Mouse (Mus musculus): ENCODE results near the gene Cdc37. TPM values are rescaled to one million over a fixed set of nuclear protein-coding genes. Genes with fewer than 3 reads are reported as not detected.
A peak's percentile ranks its signal among the peaks of the same experiment; 100 is the strongest.

Cdc37 gene
- polyA plus RNA-seq, 1 experiment from 2014 or later = 215 TPM

GRCm38 (mm10) chr9:21165041-21165951 lies 15.5 kb upstream of the Cdc37 start, which contains the start of gene Pde4a:
Gene Pde4a (plus strand): TSS chr9:21165714.
- Histone ChIP-seq H3K27me3 (replicated peaks) (peaks cover 69% of the 10 kb centered on the region), H3K4me2 (peak within 1 kb of the TSS; percentile 69), H3K9me3 (no peaks in the 10 kb centered on the region), H3K9ac (peak within 1 kb of the TSS; percentile 28), H3K4me3 (peak within 1 kb of the TSS; percentile 45), H3K4me1 (peaks cover 38% of the 10 kb centered on the region), H3K27ac (no peak within 1 kb of the TSS), H3K36me3 (replicated peaks) (no peaks in the 10 kb centered on the region)
- peak; percentile 49 for ATAC-seq (replicated peaks)
- under 1% methylated on average over 80 of the region's 86 CpGs for WGBS

- H3K36me3 ChIP-seq (replicated peaks) = no peaks in the 10 kb centered on the region
- H3K27me3 ChIP-seq (replicated peaks) = peaks cover 69% of the 10 kb centered on the region
- no peak overlapping the region for H3K27ac ChIP-seq
- H3K9me3 ChIP-seq = no peaks in the 10 kb centered on the region
- H3K4me3 ChIP-seq = peak overlapping the region; percentile 14; the same call in 1 of the 2 replicates
- 2% methylated on average over 26 of the region's 26 CpGs for WGBS
- peak overlapping the region; percentile 36 for H3K4me2 ChIP-seq
- peaks cover 37% of the 10 kb centered on the region for H3K4me1 ChIP-seq
- no peak for ATAC-seq (replicated peaks)
- H3K9ac ChIP-seq = no peak overlapping the region
Observed at GRCm38 (mm10) chr9:21164072-21164471, 14.3 kb upstream of the Cdc37 start.

- Histone ChIP-seq H3K36me3 (replicated peaks) (no peaks in the 10 kb centered on the region), H3K4me2 (0 out of 2 replicates have a peak overlapping the region, but pooled peaks have one; percentile 36), H3K27ac (no peak overlapping the region), H3K9me3 (no peaks in the 10 kb centered on the region), H3K4me3 (no peak overlapping the region), H3K9ac (no peak overlapping the region), H3K27me3 (replicated peaks) (peaks cover 64% of the 10 kb centered on the region), H3K4me1 (peaks cover 33% of the 10 kb centered on the region)
- ATAC-seq (replicated peaks) = no peak
- WGBS = 36% methylated on average over 11 of the region's 11 CpGs
Observed at GRCm38 (mm10) chr9:21163086-21164050, 13.6 kb upstream of the Cdc37 start.

- Histone ChIP-seq H3K4me2 (peak overlapping the region; percentile 87), H3K9me3 (no peaks in the 10 kb centered on the region), H3K4me1 (peaks cover 31% of the 10 kb centered on the region), H3K36me3 (replicated peaks) (no peaks in the 10 kb centered on the region), H3K4me3 (peak overlapping the region; percentile 54), H3K27me3 (replicated peaks) (peaks cover 44% of the 10 kb centered on the region), H3K9ac (peak overlapping the region; percentile 65), H3K27ac (no peak overlapping the region)
- peak; percentile 62 for ATAC-seq (replicated peaks)
- under 1% methylated on average over 52 of the region's 52 CpGs for WGBS
Observed at GRCm38 (mm10) chr9:21161209-21161909, 11.6 kb upstream of the Cdc37 start.

GRCm38 (mm10) chr9:21154787-21155186 lies 5.0 kb upstream of the Cdc37 start:
- no peak overlapping the region for H3K4me2 ChIP-seq
- H3K4me3 ChIP-seq = no peak overlapping the region
- 0 out of 2 replicates have a peak, but pooled peaks cover 6% of the 10 kb centered on the region for H3K27me3 ChIP-seq (replicated peaks)
- H3K27ac ChIP-seq = no peak overlapping the region
- no peak for ATAC-seq (replicated peaks)
- H3K4me1 ChIP-seq = peaks cover 7% of the 10 kb centered on the region
- no peaks in the 10 kb centered on the region for H3K9me3 ChIP-seq
- H3K9ac ChIP-seq = no peak overlapping the region
- 85% methylated on average over 3 of the region's 3 CpGs for WGBS
- H3K36me3 ChIP-seq (replicated peaks) = no peaks in the 10 kb centered on the region

GRCm38 (mm10) chr9:21153833-21154232 lies 4.1 kb upstream of the Cdc37 start:
- Histone ChIP-seq H3K9ac (no peak overlapping the region), H3K4me2 (peak overlapping the region; percentile 42), H3K27me3 (replicated peaks) (0 out of 2 replicates have a peak, but pooled peaks cover 6% of the 10 kb centered on the region), H3K4me1 (peaks cover 12% of the 10 kb centered on the region), H3K27ac (no peak overlapping the region), H3K4me3 (no peak overlapping the region), H3K36me3 (replicated peaks) (no peaks in the 10 kb centered on the region), H3K9me3 (no peaks in the 10 kb centered on the region)
- no peak for ATAC-seq (replicated peaks)
- WGBS = 17% methylated on average over 5 of the region's 5 CpGs

- Histone ChIP-seq H3K9me3 (no peaks in the 10 kb centered on the region), H3K9ac (no peak overlapping the region)
- no peak for ATAC-seq (replicated peaks)
Observed at GRCm38 (mm10) chr9:21153331-21153730, 3.5 kb upstream of the Cdc37 start.

GRCm38 (mm10) chr9:21152715-21153114 lies 2.9 kb upstream of the Cdc37 start:
- Histone ChIP-seq H3K27ac (no peak overlapping the region), H3K4me2 (peak overlapping the region; percentile 42; the same call in 1 of the 2 replicates), H3K9ac (no peak overlapping the region), H3K4me1 (peaks cover 23% of the 10 kb centered on the region), H3K4me3 (0 out of 2 replicates have a peak overlapping the region, but pooled peaks have one; percentile 7), H3K9me3 (no peaks in the 10 kb centered on the region), H3K27me3 (replicated peaks) (0 out of 2 replicates have a peak, but pooled peaks cover 6% of the 10 kb centered on the region), H3K36me3 (replicated peaks) (no peaks in the 10 kb centered on the region)
- no peak for ATAC-seq (replicated peaks)
- WGBS = 6% methylated on average over 11 of the region's 11 CpGs

More at GRCm38 (mm10) chr9:21153331-21153730, 3.5 kb upstream of the Cdc37 start:
- 12% methylated on average over 12 of the region's 12 CpGs for WGBS
- 0 out of 2 replicates have a peak, but pooled peaks cover 6% of the 10 kb centered on the region for H3K27me3 ChIP-seq (replicated peaks)
- no peaks in the 10 kb centered on the region for H3K36me3 ChIP-seq (replicated peaks)
- H3K4me1 ChIP-seq = peaks cover 17% of the 10 kb centered on the region
- no peak overlapping the region for H3K27ac ChIP-seq
- peak overlapping the region; percentile 42 for H3K4me2 ChIP-seq
- H3K4me3 ChIP-seq = 0 out of 2 replicates have a peak overlapping the region, but pooled peaks have one; percentile 7

GRCm38 (mm10) chr9:21149077-21149653 lies 617 bp downstream of the Cdc37 start:
- 13% methylated on average over 7 of the region's 8 CpGs for WGBS
- H3K9ac ChIP-seq = peak overlapping the region; percentile 85
- H3K4me3 ChIP-seq = peak overlapping the region; percentile 86
- no peaks in the 10 kb centered on the region for H3K9me3 ChIP-seq
- peak overlapping the region; percentile 89 for H3K4me2 ChIP-seq
- no peak for ATAC-seq (replicated peaks)
- H3K27me3 ChIP-seq (replicated peaks) = 0 out of 2 replicates have a peak, but pooled peaks cover 6% of the 10 kb centered on the region
- H3K27ac ChIP-seq = peak overlapping the region; percentile 79
- peaks cover 37% of the 10 kb centered on the region for H3K4me1 ChIP-seq
- peaks cover 6% of the 10 kb centered on the region; the same call in 1 of the 2 replicates for H3K36me3 ChIP-seq (replicated peaks)

GRCm38 (mm10) chr9:21148427-21148826 lies 1.4 kb downstream of the Cdc37 start:
- Histone ChIP-seq H3K9me3 (no peaks in the 10 kb centered on the region), H3K4me2 (peak overlapping the region; percentile 89), H3K36me3 (replicated peaks) (peaks cover 6% of the 10 kb centered on the region; the same call in 1 of the 2 replicates), H3K4me1 (peaks cover 35% of the 10 kb centered on the region), H3K27me3 (replicated peaks) (0 out of 2 replicates have a peak, but pooled peaks cover 6% of the 10 kb centered on the region), H3K27ac (no peak overlapping the region), H3K9ac (peak overlapping the region; percentile 85; the same call in 1 of the 2 replicates), H3K4me3 (peak overlapping the region; percentile 86)
- ATAC-seq (replicated peaks) = no peak

GRCm38 (mm10) chr9:21146722-21147121 lies 3.1 kb downstream of the Cdc37 start:
- WGBS = 53% methylated on average over 10 of the region's 10 CpGs
- H3K9ac ChIP-seq = no peak overlapping the region
- ATAC-seq (replicated peaks) = no peak

More at GRCm38 (mm10) chr9:21146722-21147121, 3.1 kb downstream of the Cdc37 start:
- peaks cover 14% of the 10 kb centered on the region for H3K36me3 ChIP-seq (replicated peaks)
- H3K4me3 ChIP-seq = no peak overlapping the region
- H3K9me3 ChIP-seq = no peaks in the 10 kb centered on the region
- H3K27ac ChIP-seq = no peak overlapping the region
- H3K27me3 ChIP-seq (replicated peaks) = no peaks in the 10 kb centered on the region
- H3K4me2 ChIP-seq = peak overlapping the region; percentile 6; the same call in 1 of the 2 replicates
- peaks cover 33% of the 10 kb centered on the region for H3K4me1 ChIP-seq
